Mouse (Mus musculus) large intestine, adult 2 months (tissue): ENCODE measurements around the gene Pick1. TPM values are rescaled to one million over a fixed set of nuclear protein-coding genes. Genes with fewer than 3 reads are reported as not detected.

Experiments used
- polyA plus RNA-seq: library from polyadenylated mRNA; depleted of rRNA; stranded (reverse); fragments of >200 nt; gene quantifications from 2 replicates; pipeline ENCODE4 v1.2.3, GENCODE M21; 2012; rRNA removed

Gene Pick1
- polyA plus RNA-seq, 1 experiment: 36.1 TPM

Other genes starting within 250 kb of the Pick1 start
- gene H1f0, start 200.7 kb upstream of the Pick1 start, polyA plus RNA-seq: 96.0 and 140 TPM in 2 replicates
- 0.33 and 1.0 TPM in 2 replicates for gene Galr3, start 187.3 kb upstream of the Pick1 start, polyA plus RNA-seq
- gene Ankrd54, start 166.3 kb upstream of the Pick1 start, polyA plus RNA-seq: 50.8 and 60.9 TPM in 2 replicates
- 135 and 171 TPM in 2 replicates for gene Eif3l, start 154.0 kb upstream of the Pick1 start, polyA plus RNA-seq
- 9.4 and 15.0 TPM in 2 replicates for gene Micall1, start 120.3 kb upstream of the Pick1 start, polyA plus RNA-seq
- 49.3 and 57.5 TPM in 2 replicates for gene Polr2f, start 88.2 kb upstream of the Pick1 start, polyA plus RNA-seq
- gene 1700088E04Rik, start 87.9 kb upstream of the Pick1 start, polyA plus RNA-seq: 1.6 and 2.1 TPM in 2 replicates
- gene Sox10, start 63.9 kb upstream of the Pick1 start, polyA plus RNA-seq: 2.4 TPM in 2 replicates
- gene Gm49486, start 218 bp downstream of the Pick1 start, polyA plus RNA-seq: 0.12 TPM in 2 replicates
- 0.74 and 0.80 TPM in 2 replicates for gene Slc16a8, start 25.6 kb downstream of the Pick1 start, polyA plus RNA-seq
- gene Baiap2l2, start 56.4 kb downstream of the Pick1 start, polyA plus RNA-seq: 223 and 289 TPM in 2 replicates
- 16.5 and 25.9 TPM in 2 replicates for gene Pla2g6, start 99.2 kb downstream of the Pick1 start, polyA plus RNA-seq
- 5.3 and 7.7 TPM in 2 replicates for gene Maff, start 117.4 kb downstream of the Pick1 start, polyA plus RNA-seq
- 35.6 and 50.0 TPM in 2 replicates for gene Tmem184b, start 174.4 kb downstream of the Pick1 start, polyA plus RNA-seq
- 25.8 and 36.0 TPM in 2 replicates for gene Csnk1e, start 226.4 kb downstream of the Pick1 start, polyA plus RNA-seq